Mouse (Mus musculus) limb, embryonic 11.5 days (tissue): ENCODE measurements around the gene Stxbp1. TPM values are rescaled to one million over a fixed set of nuclear protein-coding genes. Genes with fewer than 3 reads are reported as not detected.

Source experiments
- ATAC-seq: fragments of 200-750 bp; cut with Nextera tagmentation; 2 replicates; pipeline ENCODE4 v1.8.0; 2017; ENCODE audit warnings: low read depth; ENCODE audit not compliant: insufficient number of reproducible peaks, low FRiP score, low TSS enrichment
- DNase-seq: peaks from one replicate; pipeline ENCODE4 v3.0.0-alpha.2; 2015; ENCODE audit warnings: low spot score
- H3K27ac ChIP-seq: fragments of 300-500 bp; sonication (generic); replicated peaks from 2 replicates; pipeline ENCODE4 v1.5.1; 2014; ENCODE audit warnings: low read depth, mild to moderate bottlenecking, low read length
- H3K27me3 ChIP-seq: fragments of 300-500 bp; sonication (generic); 2 replicates; pipeline ENCODE4 v1.6.1; 2014; ENCODE audit warnings: mild to moderate bottlenecking, low read length, mixed read lengths; ENCODE audit not compliant: control insufficient read depth, insufficient read depth
- H3K36me3 ChIP-seq: fragments of 300-500 bp; sonication (generic); 2 replicates; pipeline ENCODE4 v1.6.1; 2014; ENCODE audit warnings: mild to moderate bottlenecking, low read length, moderate library complexity, mixed read lengths; ENCODE audit not compliant: control insufficient read depth, insufficient read depth
- H3K4me1 ChIP-seq: fragments of 300-500 bp; sonication (generic); 2 replicates; pipeline ENCODE4 v1.6.1; 2014; ENCODE audit warnings: low read length, mixed read lengths; ENCODE audit not compliant: control insufficient read depth, insufficient read depth
- H3K4me2 ChIP-seq: fragments of 300-500 bp; sonication (generic); 2 replicates; pipeline ENCODE4 v1.6.1; 2014; ENCODE audit warnings: low read depth, mild to moderate bottlenecking, moderate library complexity; ENCODE audit not compliant: severe bottlenecking
- H3K4me3 ChIP-seq: fragments of 300-500 bp; sonication (generic); 2 replicates; pipeline ENCODE4 v1.5.1; 2014; ENCODE audit warnings: low read depth, low read length
- H3K9ac ChIP-seq: fragments of 300-500 bp; sonication (generic); 2 replicates; pipeline ENCODE4 v1.6.1; 2014; ENCODE audit warnings: mild to moderate bottlenecking, low read length
- H3K9me3 ChIP-seq: fragments of 300-500 bp; sonication (generic); 2 replicates; pipeline ENCODE4 v1.6.1; 2016; ENCODE audit warnings: low read length; ENCODE audit not compliant: control insufficient read depth
- WGBS: fragments of 180-500 bp; shearing (Covaris S2); extraction: QIAGEN DNeasy Blood & Tissue Kit; methylation state at CpG from one replicate; pipeline ENCODE4 v1.1.7; 2014; 5-methylcytosine and 5-hydroxymethylcytosine counted together
- polyA plus RNA-seq: library from polyadenylated mRNA; unstranded; fragments of >200 nt; fragmentation: Nextera tagmentation; extraction: Ambion mirVana; gene quantifications from 2 replicates; pipeline ENCODE4 v1.2.1, GENCODE M21; 2014

Stxbp1 gene
- polyA plus RNA-seq, 1 experiment from 2014 or later, result 15.2 TPM

DNA sequence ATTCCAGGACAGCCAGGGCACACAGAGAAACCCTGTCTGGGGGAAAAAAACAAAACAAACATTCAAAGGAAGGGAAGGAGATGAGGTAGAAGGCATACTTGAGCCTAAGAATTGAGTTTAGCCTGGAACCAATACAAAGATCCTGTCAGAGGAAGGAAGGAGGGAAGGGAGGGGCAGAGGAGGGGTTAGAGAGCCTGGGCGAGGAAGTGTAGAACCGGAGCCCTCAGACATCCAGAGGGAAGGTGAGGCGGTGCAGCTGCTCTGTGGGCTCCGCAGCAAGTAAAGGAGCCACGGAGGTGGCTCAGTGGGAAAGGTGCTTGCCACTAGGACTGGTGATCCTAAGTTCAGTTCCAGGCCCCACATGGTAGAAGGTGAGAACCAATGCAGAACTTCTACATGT lies 5.9 kb downstream of the Stxbp1 start:
- DNase-seq, result no peak
- H3K4me2 ChIP-seq, result no peak overlapping the region
- no peaks in the 10 kb centered on the region for H3K27me3 ChIP-seq
- no peak overlapping the region for H3K9ac ChIP-seq
- H3K9me3 ChIP-seq, result no peaks in the 10 kb centered on the region
- ATAC-seq, result no peak
- H3K4me3 ChIP-seq, result no peak overlapping the region
- no peaks in the 10 kb centered on the region for H3K36me3 ChIP-seq
- 0 out of 2 replicates have a peak, but pooled peaks cover 4% of the 10 kb centered on the region for H3K4me1 ChIP-seq
- 70% methylated on average over 5 of the region's 5 CpGs for WGBS
- no peak overlapping the region for H3K27ac ChIP-seq

GRCm38 (mm10) chr2:32839261-32839660 lies 7.8 kb downstream of the Stxbp1 start:
- Histone ChIP-seq H3K9me3 (no peaks in the 10 kb centered on the region), H3K4me2 (no peak overlapping the region), H3K36me3 (no peaks in the 10 kb centered on the region), H3K27ac (no peak overlapping the region), H3K4me3 (no peak overlapping the region), H3K9ac (no peak overlapping the region), H3K4me1 (no peaks in the 10 kb centered on the region), H3K27me3 (no peaks in the 10 kb centered on the region)
- ATAC-seq (no peak), DNase-seq (no peak)
- WGBS, result 79% methylated on average over 2 of the region's 2 CpGs

GRCm38 (mm10) chr2:32838147-32838884 lies 8.7 kb downstream of the Stxbp1 start:
- Histone ChIP-seq H3K36me3 (no peaks in the 10 kb centered on the region), H3K9ac (no peak overlapping the region), H3K4me2 (no peak overlapping the region), H3K27me3 (no peaks in the 10 kb centered on the region), H3K9me3 (no peaks in the 10 kb centered on the region), H3K4me3 (no peak overlapping the region), H3K27ac (no peak overlapping the region), H3K4me1 (no peaks in the 10 kb centered on the region)
- ATAC-seq, result no peak
- 50% methylated on average over 9 of the region's 9 CpGs for WGBS
- no peak for DNase-seq

DNA sequence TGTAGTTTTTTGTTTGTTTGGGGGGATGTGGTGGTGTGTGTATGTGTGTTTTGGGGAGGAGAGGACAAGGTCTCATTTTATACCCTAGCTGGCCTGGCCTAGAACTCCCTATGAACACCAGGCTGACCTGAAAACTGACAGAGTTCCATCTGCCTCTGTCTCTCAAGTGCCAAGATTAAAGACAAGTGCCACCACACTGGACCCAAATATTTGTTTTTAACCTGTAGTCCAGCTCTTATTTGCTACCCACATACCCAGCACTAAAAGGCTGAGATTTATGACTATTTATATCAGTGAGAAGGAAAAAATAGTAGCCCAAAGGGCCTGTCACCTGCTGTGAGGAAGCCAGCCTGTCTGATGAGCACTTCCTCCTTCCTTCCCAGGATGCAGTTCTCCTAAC lies 11.5 kb downstream of the Stxbp1 start:
- Histone ChIP-seq H3K9me3 (no peaks in the 10 kb centered on the region), H3K4me1 (no peaks in the 10 kb centered on the region), H3K9ac (no peak overlapping the region), H3K4me2 (no peak overlapping the region), H3K36me3 (no peaks in the 10 kb centered on the region), H3K27ac (no peak overlapping the region), H3K27me3 (no peaks in the 10 kb centered on the region), H3K4me3 (no peak overlapping the region)
- DNase-seq, result no peak
- ATAC-seq, result no peak

DNA sequence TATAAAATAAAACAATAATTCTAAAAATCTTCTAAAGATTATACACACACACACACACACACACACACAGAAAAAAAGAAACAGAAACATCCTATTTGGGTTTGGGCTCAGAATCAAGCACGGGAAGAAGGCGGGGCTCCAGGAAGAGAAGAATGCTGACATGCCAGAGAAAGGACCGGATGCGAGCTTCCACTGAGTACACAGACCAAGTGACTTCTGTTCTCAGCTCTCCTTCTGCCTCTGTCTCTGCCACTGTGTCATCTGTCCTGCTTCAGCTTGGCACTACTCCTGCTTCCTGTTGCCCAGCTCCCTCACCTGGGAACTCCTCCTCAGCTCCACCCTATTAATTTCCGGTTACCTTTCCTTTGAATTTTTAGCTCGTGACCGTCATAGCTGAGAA lies 12.5 kb downstream of the Stxbp1 start:
- DNase-seq, result no peak
- no peak overlapping the region for H3K27ac ChIP-seq
- no peak for ATAC-seq
- no peaks in the 10 kb centered on the region for H3K9me3 ChIP-seq
- no peaks in the 10 kb centered on the region for H3K4me1 ChIP-seq
- H3K4me3 ChIP-seq, result no peak overlapping the region
- no peaks in the 10 kb centered on the region; the same call in 1 of the 2 replicates for H3K36me3 ChIP-seq
- no peak overlapping the region for H3K9ac ChIP-seq
- no peaks in the 10 kb centered on the region for H3K27me3 ChIP-seq
- no peak overlapping the region for H3K4me2 ChIP-seq
- 60% methylated on average over 7 of the region's 7 CpGs for WGBS

DNA sequence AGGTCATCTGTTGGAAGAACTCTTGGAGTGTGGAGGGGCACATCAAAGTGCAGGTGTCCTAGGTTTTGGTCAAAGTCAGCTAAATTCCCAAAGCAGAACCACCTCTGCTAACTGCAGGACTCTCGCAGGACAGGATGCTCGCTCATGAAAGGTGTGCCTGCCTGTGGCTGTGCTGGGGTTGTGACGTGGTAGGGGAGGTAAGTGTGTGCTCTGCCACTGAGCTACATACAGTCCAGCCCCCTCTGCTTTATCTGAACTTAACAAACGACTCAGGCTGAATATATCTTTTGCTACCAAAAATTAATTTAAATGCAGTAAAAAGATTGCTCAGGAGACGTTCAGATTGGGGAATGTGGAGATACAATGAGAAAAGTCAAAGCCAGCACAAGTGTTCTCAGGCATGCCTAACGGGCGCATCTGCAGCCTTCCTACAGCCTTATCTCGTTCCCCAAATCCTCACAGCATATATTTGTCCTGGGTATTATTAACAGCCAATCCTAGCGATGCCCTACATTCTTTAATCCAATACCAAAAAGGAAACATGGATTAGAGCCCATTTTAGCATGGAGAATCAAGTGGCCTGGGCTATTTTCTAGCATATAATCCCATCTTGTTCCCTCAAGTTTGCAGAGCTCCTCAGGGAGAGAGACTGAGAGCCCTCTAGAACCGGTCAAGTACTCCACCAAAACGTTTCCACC lies 17.9 kb downstream of the Stxbp1 start:
- peaks cover 2% of the 10 kb centered on the region; the same call in 1 of the 2 replicates for H3K4me1 ChIP-seq
- H3K27me3 ChIP-seq, result no peaks in the 10 kb centered on the region
- no peak for DNase-seq
- no peak overlapping the region for H3K27ac ChIP-seq
- no peaks in the 10 kb centered on the region; the same call in 1 of the 2 replicates for H3K36me3 ChIP-seq
- H3K4me2 ChIP-seq, result no peak overlapping the region
- no peak overlapping the region for H3K9ac ChIP-seq
- H3K4me3 ChIP-seq, result no peak overlapping the region
- 84% methylated on average over 11 of the region's 11 CpGs for WGBS
- H3K9me3 ChIP-seq, result no peaks in the 10 kb centered on the region
- ATAC-seq, result no peak

DNA sequence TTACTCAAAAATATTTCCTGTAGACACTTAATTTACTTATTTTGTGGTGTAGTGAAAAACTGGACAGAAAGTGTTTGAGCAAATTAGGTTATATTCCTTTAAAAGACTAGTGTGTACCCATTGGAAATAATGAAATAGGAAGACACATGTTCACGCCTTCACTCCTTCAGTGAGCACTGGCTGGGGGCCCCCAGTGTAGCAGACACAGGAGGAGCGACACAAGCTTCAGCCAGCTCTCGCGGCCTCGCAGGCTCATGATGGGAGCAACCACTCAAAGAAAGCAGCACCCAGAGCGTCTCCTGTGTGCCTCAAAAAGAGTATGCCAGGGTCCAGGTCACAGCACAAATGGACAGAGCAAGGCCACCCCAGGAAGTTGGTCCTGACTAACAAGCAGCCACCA lies 21.2 kb downstream of the Stxbp1 start:
- 93% methylated on average over 6 of the region's 6 CpGs for WGBS
- Histone ChIP-seq H3K9ac (no peak overlapping the region), H3K36me3 (no peaks in the 10 kb centered on the region; the same call in 1 of the 2 replicates), H3K9me3 (no peaks in the 10 kb centered on the region), H3K4me1 (peaks cover 7% of the 10 kb centered on the region), H3K4me3 (no peak overlapping the region), H3K27me3 (no peaks in the 10 kb centered on the region), H3K4me2 (no peak overlapping the region), H3K27ac (no peak overlapping the region)
- DNase-seq, result no peak
- ATAC-seq, result no peak

GRCm38 (mm10) chr2:32824778-32825177 lies 22.3 kb downstream of the Stxbp1 start:
- Histone ChIP-seq H3K9ac (no peak overlapping the region), H3K4me1 (peaks cover 7% of the 10 kb centered on the region), H3K9me3 (no peaks in the 10 kb centered on the region), H3K27ac (no peak overlapping the region), H3K4me2 (no peak overlapping the region), H3K36me3 (no peaks in the 10 kb centered on the region), H3K4me3 (no peak overlapping the region), H3K27me3 (no peaks in the 10 kb centered on the region)
- 91% methylated on average over 1 of the region's 1 CpGs for WGBS
- DNase-seq, result no peak
- no peak for ATAC-seq
